Mouse (Mus musculus) frontal cortex, adult 2 months (tissue): ENCODE measurements around the gene Plpp3. TPM values are rescaled to one million over a fixed set of nuclear protein-coding genes. Genes with fewer than 3 reads are reported as not detected.

Source experiments
- DNase-seq, 2 experiments: peaks; one replicate each; pipeline ENCODE4 v3.0.0; 2022; ENCODE audit warnings: low spot score in 1 of 2; ENCODE audit errors: extremely low spot score in 1 of 2
- polyA plus RNA-seq: library from polyadenylated mRNA; depleted of rRNA; stranded (reverse); fragments of >200 nt; gene quantifications from 2 replicates; pipeline ENCODE4 v1.2.3, GENCODE M21; 2012

Gene Plpp3
- polyA plus RNA-seq, 1 experiment, result 237 TPM

- peak in 1 of 2 experiments; percentile 53 for DNase-seq
Measured at GRCm38 (mm10) chr4:105158169-105158555, 1.0 kb downstream of the Plpp3 start.

GRCm38 (mm10) chr4:105158651-105159530, 1.7 kb downstream of the Plpp3 start:
- DNase-seq, result no peak

GRCm38 (mm10) chr4:105159531-105159870, 2.4 kb downstream of the Plpp3 start:
- DNase-seq, result no peak

- no peak for DNase-seq
Measured at GRCm38 (mm10) chr4:105160470-105160869, 3.3 kb downstream of the Plpp3 start.

- no peak for DNase-seq
Measured at GRCm38 (mm10) chr4:105162014-105162413, 4.9 kb downstream of the Plpp3 start.

- DNase-seq, result no peak
Measured at GRCm38 (mm10) chr4:105162676-105163075, 5.5 kb downstream of the Plpp3 start.

- DNase-seq, result no peak
Measured at GRCm38 (mm10) chr4:105163981-105164411, 6.8 kb downstream of the Plpp3 start.

GRCm38 (mm10) chr4:105164952-105165351, 7.8 kb downstream of the Plpp3 start:
- DNase-seq, result no peak

- DNase-seq, result no peak
Measured at GRCm38 (mm10) chr4:105169093-105169571, 12.0 kb downstream of the Plpp3 start.

- DNase-seq, result no peak
Measured at GRCm38 (mm10) chr4:105169826-105170810, 13.0 kb downstream of the Plpp3 start.

GRCm38 (mm10) chr4:105170811-105171401, 13.8 kb downstream of the Plpp3 start:
- no peak for DNase-seq

GRCm38 (mm10) chr4:105171432-105171831, 14.3 kb downstream of the Plpp3 start:
- no peak for DNase-seq

- DNase-seq, result no peak
Measured at GRCm38 (mm10) chr4:105174778-105175177, 17.6 kb downstream of the Plpp3 start.

- peak; percentile 67 to 78 for DNase-seq
Measured at GRCm38 (mm10) chr4:105175255-105176035, 18.3 kb downstream of the Plpp3 start.

GRCm38 (mm10) chr4:105181014-105181658, 24.0 kb downstream of the Plpp3 start:
- DNase-seq, result peak; percentile 66 to 69

GRCm38 (mm10) chr4:105181659-105182167, 24.6 kb downstream of the Plpp3 start:
- DNase-seq, result no peak

- DNase-seq, result no peak
Measured at GRCm38 (mm10) chr4:105182249-105182648, 25.1 kb downstream of the Plpp3 start.

GRCm38 (mm10) chr4:105184490-105184889, 27.3 kb downstream of the Plpp3 start:
- DNase-seq, result no peak

- DNase-seq, result no peak
Measured at GRCm38 (mm10) chr4:105184924-105185323, 27.8 kb downstream of the Plpp3 start.
